Mouse (Mus musculus) thymus, adult 2 months (tissue): ENCODE results near the gene Tmem189.

Experiments
- CTCF ChIP-seq: fragments of 200-500 bp; IDR thresholded peaks from 2 replicates; pipeline ENCODE4 v1.5.1; 2012; ENCODE audit warnings: mild to moderate bottlenecking, control low read depth, low read length, moderate library complexity, borderline replicate concordance; ENCODE audit not compliant: control insufficient read depth, poor library complexity, insufficient read depth; ENCODE audit errors: extremely low read depth
- POLR2A ChIP-seq: fragments of 200-500 bp; IDR thresholded peaks from 2 replicates; pipeline ENCODE4 v1.6.1; 2012; ENCODE audit warnings: mild to moderate bottlenecking, low read length, control low read depth, moderate library complexity; ENCODE audit not compliant: control insufficient read depth, poor library complexity, insufficient read depth; ENCODE audit errors: extremely low read depth

GRCm38 (mm10) chr2:167652694-167653093 lies 36.9 kb downstream of the Tmem189 start:
- TF ChIP-seq CTCF (no peak), POLR2A (no peak)
